12 mouse cellular contexts compared by ENCODE assay signal in genomic region chr17:23566787-23567186, GRCm38 (mm10). TPM values are rescaled to one million over a fixed set of nuclear protein-coding genes. Genes with fewer than 3 reads are reported as not detected.
DNase-seq lines count a peak whose midpoint lies in the region; ATAC-seq and TF ChIP-seq lines count a peak whose summit lies in the region.
"Had no signal": no experiment of that assay in that cellular context is flagged by ENCODE, and none has a peak within 500 bp of the region (broad histone marks: within the 10 kb centered on the region; RNA-seq: fewer than 3 reads in every experiment).

No protein-coding gene starts in this region.

- H3K36me3 ChIP-seq in liver, adult 2 months (ENCODE audit: control insufficient read depth, insufficient read depth, low read length): no peaks in the 10 kb centered on the region
- H3K36me3 ChIP-seq in liver, embryonic 12.5 days: peaks cover 1% of the 10 kb centered on the region; the same call in 1 of the 2 replicates
- peaks cover 0 to 8% of the 10 kb centered on the region in 2 experiments; a peak in 1 of 4 replicates for H3K36me3 ChIP-seq in MEL (ENCODE audit: control insufficient read depth in 1 of 2, insufficient read depth in 2 of 2, low read length in 2 of 2)
- H3K36me3 ChIP-seq: heart, embryonic 15.5 days had no signal

- peak; percentile 40 for TF ChIP-seq CTCF in liver, adult 2 months (IDR thresholded peaks at IDR 0.05; ENCODE audit: low read depth, low read length)
- peak; percentile 27 to 53 (median 41); a peak in 5 of 6 replicates for TF ChIP-seq CTCF in MEL (IDR thresholded peaks at IDR 0.05 in 2 of 3, conservative IDR thresholded peaks at IDR 0.05 in 1 of 3; ENCODE audit: control insufficient read depth in 1 of 3, insufficient read depth in 1 of 3, low read depth in 2 of 3, low read length in 3 of 3, poor library complexity in 1 of 3, severe bottlenecking in 1 of 3)

- WGBS in liver, adult 2 months: 52% methylated on average over 5 of the region's 5 CpGs
- WGBS in liver, embryonic 12.5 days (ENCODE audit: insufficient replicate concordance): 49% methylated on average over 5 of the region's 5 CpGs

- ATAC-seq in liver, embryonic 12.5 days: no peak
- ATAC-seq: midbrain, embryonic 16.5 days had no signal

- H3K4me2 ChIP-seq in liver, embryonic 12.5 days: no peak overlapping the region
- H3K4me2 ChIP-seq: heart, embryonic 15.5 days had no signal

- no peaks in the 10 kb centered on the region for H3K27me3 ChIP-seq in liver, adult 2 months (ENCODE audit: control insufficient read depth, insufficient read depth, low read length)
- no peaks in the 10 kb centered on the region for H3K27me3 ChIP-seq in liver, embryonic 12.5 days (replicated peaks)
- H3K27me3 ChIP-seq in MEL (ENCODE audit: control insufficient read depth in 1 of 2, insufficient read depth in 2 of 2, low read length in 2 of 2): no peaks in the 10 kb centered on the region
- H3K27me3 ChIP-seq: heart, embryonic 15.5 days had no signal

- no peaks in the 10 kb centered on the region for H3K9me3 ChIP-seq in liver, embryonic 12.5 days (replicated peaks)
- no peaks in the 10 kb centered on the region for H3K9me3 ChIP-seq in MEL (replicated peaks; ENCODE audit: insufficient read depth, low read length)
- H3K9me3 ChIP-seq: heart, embryonic 15.5 days had no signal

- peak; percentile 52 for TF ChIP-seq RAD21 in MEL (IDR thresholded peaks at IDR 0.05; ENCODE audit: low read depth, low read length)

- H3K79me2 ChIP-seq in liver, adult 2 months (ENCODE audit: control insufficient read depth, insufficient read depth, low read length): no peaks in the 10 kb centered on the region
- H3K79me2 ChIP-seq in MEL (ENCODE audit: control insufficient read depth, insufficient read depth, low read length, poor library complexity): peaks cover 6% of the 10 kb centered on the region; the same call in 1 of the 2 replicates

- no peak overlapping the region for H3K9ac ChIP-seq in liver, adult 2 months (ENCODE audit: low read depth, low read length)
- H3K9ac ChIP-seq in liver, embryonic 12.5 days: no peak overlapping the region
- no peak overlapping the region for H3K9ac ChIP-seq in MEL (ENCODE audit: control insufficient read depth, low read depth, low read length, poor library complexity, severe bottlenecking)
- H3K9ac ChIP-seq: heart, embryonic 15.5 days had no signal

- no peak overlapping the region for H3K4me3 ChIP-seq in liver, adult 2 months (ENCODE audit: insufficient read depth, low read depth, low read length)
- H3K4me3 ChIP-seq in liver, embryonic 12.5 days: no peak overlapping the region
- no peak overlapping the region for H3K4me3 ChIP-seq in MEL (ENCODE audit: control insufficient read depth in 1 of 2, insufficient read depth in 1 of 2, low read depth in 2 of 2, low read length in 2 of 2)
- H3K4me3 ChIP-seq: heart, embryonic 15.5 days had no signal

- peak; percentile 47 for DNase-seq in adrenal gland, postnatal 14 days
- DNase-seq in adrenal gland, postnatal 36 days: no peak
- DNase-seq in liver, adult 2 months (ENCODE audit: extremely low read depth, low read depth, low spot score): no peak
- DNase-seq in MEL (ENCODE audit: low read depth, low spot score): peak; percentile 60
- DNase-seq in naive thymus-derived CD4-positive, alpha-beta T cell, adult 2 months (ENCODE audit: low read depth): peak; percentile 66
- no peak for DNase-seq in layer of hippocampus, postnatal 36 days
- no peak for DNase-seq in frontal cortex, postnatal 10 days (ENCODE audit: low spot score in 2 of 2)
- DNase-seq: right cerebral cortex, postnatal 4 days had no signal

- H3K4me1 ChIP-seq in liver, adult 2 months (ENCODE audit: control insufficient read depth, insufficient read depth, low read length): peaks cover 5% of the 10 kb centered on the region
- H3K4me1 ChIP-seq in liver, embryonic 12.5 days: peaks cover 20% of the 10 kb centered on the region
- H3K4me1 ChIP-seq in MEL (ENCODE audit: control insufficient read depth in 1 of 2, insufficient read depth in 2 of 2, low read length in 2 of 2): peaks cover 2 to 7% of the 10 kb centered on the region in 2 experiments; a peak in 2 of 4 replicates

- no peak for TF ChIP-seq POLR2A in liver, adult 2 months (IDR thresholded peaks at IDR 0.05; ENCODE audit: extremely low read depth, insufficient read depth, low read length)
- no peak for TF ChIP-seq POLR2A in MEL (IDR thresholded peaks at IDR 0.05; ENCODE audit: control insufficient read depth in 1 of 2, insufficient read depth in 1 of 2, low read depth in 1 of 2, low read length in 2 of 2, poor library complexity in 1 of 2)

- H3K27ac ChIP-seq in liver, adult 2 months (replicated peaks; ENCODE audit: insufficient read depth, low read depth, low read length): no peak overlapping the region
- H3K27ac ChIP-seq in liver, embryonic 12.5 days: no peak overlapping the region
- no peak overlapping the region for H3K27ac ChIP-seq in MEL (ENCODE audit: control insufficient read depth, low read depth, low read length)
- H3K27ac ChIP-seq: heart, embryonic 15.5 days had no signal

- TF ChIP-seq EP300 in MEL (IDR thresholded peaks at IDR 0.05; ENCODE audit: low read depth in 1 of 2, low read length in 2 of 2): no peak

TF ChIP-seq in MEL, 35 proteins besides CTCF, POLR2A, EP300 and RAD21:
- TF ChIP-seq SMC3 (IDR thresholded peaks at IDR 0.05; ENCODE audit: low read depth, low read length): peak; percentile 46
- TF ChIP-seq ZKSCAN1 (IDR thresholded peaks at IDR 0.05; ENCODE audit: low read depth, low read length): no peak
- TF ChIP-seq UBTF (IDR thresholded peaks at IDR 0.05; ENCODE audit: borderline replicate concordance, insufficient read depth, low read depth, low read length): no peak
- TF ChIP-seq ZC3H11A (IDR thresholded peaks at IDR 0.05; ENCODE audit: low read depth, low read length): peak; percentile 29; the same call in 1 of the 2 replicates
- no peak for TF ChIP-seq MXI1 (IDR thresholded peaks at IDR 0.05; ENCODE audit: low read depth, low read length)
TF ChIP-seq in MEL: peak in this region for 2.

RNA-seq across cellular contexts. Expression of gene Zfp213, which starts 2.7 kb away (rescaled TPM):
- 9.2 and 9.9 TPM in 2 replicates for total RNA-seq in adrenal gland, postnatal 14 days (2021)
- total RNA-seq in adrenal gland, postnatal 36 days (2021): 10 to 100 TPM; 10.3 to 12.1 TPM
- total RNA-seq in liver, adult 2 months (2014; rRNA removed): 4.5 and 4.8 TPM in 2 replicates
- polyA plus RNA-seq in liver, adult 2 months (2012; rRNA removed): 7.6 and 10.7 TPM in 2 replicates
- 8.3 and 9.1 TPM in 2 replicates for polyA plus RNA-seq in liver, embryonic 12.5 days (2016; fragmentation: Nextera tagmentation; extraction: Ambion mirVana)
- 3.4 and 3.8 TPM in 2 replicates for total RNA-seq in MEL (2012; rRNA removed)
- polyA plus RNA-seq in MEL (2012; ENCODE audit: insufficient read depth in 1 of 2, insufficient read length in 2 of 2, low read depth in 1 of 2, low replicate concordance in 2 of 2, missing spikeins in 1 of 2): 1 to 10 TPM in 1 of 2 experiments, not detected in 1; 3.0 TPM
- total RNA-seq in layer of hippocampus, postnatal 36 days (2021): 1 to 10 TPM; 5.6 to 7.4 TPM

RNA-seq across cellular contexts. Expression of gene Zfp13, which starts 32.5 kb away (rescaled TPM):
- 8.5 and 14.6 TPM in 2 replicates for total RNA-seq in adrenal gland, postnatal 14 days (2021)
- 10 to 100 TPM in 1 of 2 experiments, 1 to 10 TPM in 1; 7.0 to 11.4 TPM for total RNA-seq in adrenal gland, postnatal 36 days (2021)
- 1.3 and 2.0 TPM in 2 replicates for total RNA-seq in liver, adult 2 months (2014; rRNA removed)
- polyA plus RNA-seq in liver, adult 2 months (2012; rRNA removed): 2.2 and 3.2 TPM in 2 replicates
- polyA plus RNA-seq in liver, embryonic 12.5 days (2016; fragmentation: Nextera tagmentation; extraction: Ambion mirVana): 2.8 and 2.9 TPM in 2 replicates
- 0.08 and 0.16 TPM in 2 replicates for total RNA-seq in MEL (2012; rRNA removed)
- polyA plus RNA-seq in MEL (2012; ENCODE audit: insufficient read depth in 1 of 2, insufficient read length in 2 of 2, low read depth in 1 of 2, low replicate concordance in 2 of 2, missing spikeins in 1 of 2): under 1 TPM in 1 of 2 experiments, not detected in 1; 0.38 TPM
- total RNA-seq in layer of hippocampus, postnatal 36 days (2021): 10 to 100 TPM; 25.0 to 32.3 TPM

RNA-seq across cellular contexts. Expression of gene Zscan10, which starts 33.9 kb away (rescaled TPM):
- not detected in 2 replicates for total RNA-seq in adrenal gland, postnatal 14 days (2021)
- not detected for total RNA-seq in adrenal gland, postnatal 36 days (2021)
- total RNA-seq in liver, adult 2 months (2014; rRNA removed): not detected in 2 replicates
- not detected in 2 replicates for polyA plus RNA-seq in liver, adult 2 months (2012; rRNA removed)
- not detected in 2 replicates for polyA plus RNA-seq in liver, embryonic 12.5 days (2016; fragmentation: Nextera tagmentation; extraction: Ambion mirVana)
- total RNA-seq in MEL (2012; rRNA removed): not detected in 2 replicates
- under 1 TPM in 1 of 2 experiments, not detected in 1; 0.08 TPM for polyA plus RNA-seq in MEL (2012; ENCODE audit: insufficient read depth in 1 of 2, insufficient read length in 2 of 2, low read depth in 1 of 2, low replicate concordance in 2 of 2, missing spikeins in 1 of 2)
- not detected for total RNA-seq in layer of hippocampus, postnatal 36 days (2021)
- polyA plus RNA-seq: heart, embryonic 15.5 days; liver, embryonic 16.5 days; midbrain, embryonic 16.5 days had no signal

Comparison
In these comparisons a context has a peak if more than half of its experiments do, and no peak if none do; other contexts are left out.
1. DNase-seq: peak in adrenal gland, postnatal 14 days (single experiment), MEL (single experiment) and naive thymus-derived CD4-positive, alpha-beta T cell, adult 2 months (single experiment); none in adrenal gland, postnatal 36 days (0 of 2), liver, adult 2 months (single experiment), layer of hippocampus, postnatal 36 days (0 of 2) and frontal cortex, postnatal 10 days (0 of 2).